Mouse (Mus musculus) left cerebral cortex, postnatal 14 days (tissue): ENCODE data around the gene Chtf18. TPM values are rescaled to one million over a fixed set of nuclear protein-coding genes. Genes with fewer than 3 reads are reported as not detected.
A peak's percentile ranks its signal among the peaks of the same experiment; 100 is the strongest.
"Not testable (repeated sequence)": the region's sequence is repeated elsewhere in the genome, so short reads cannot be mapped to it uniquely, and the experiment has no call there.

Experiments
- DNase-seq, 2 experiments: peaks; one replicate each; pipeline ENCODE4 v3.0.0; 2021 to 2022; ENCODE audit warnings: low spot score in 2 of 2, mixed read lengths in 1 of 2
- intact Hi-C: fragments of 180-260 bp; cut with DNase I; formaldehyde crosslinking; loops from one replicate; pipeline ENCODE4 v1.15.1; 2025
- total RNA-seq, 2 experiments: library from RNA; stranded (reverse); gene quantifications; 2 replicates each; pipeline ENCODE4 v1.2.3; 2021

Gene Chtf18
- total RNA-seq, 2 experiments from 2014 or later, result 1.9 to 4.3 TPM

- intact Hi-C loops, DNase-seq: not testable (repeated sequence)
Observed at GRCm38 (mm10) chr17:25741471-25741870, 14.3 kb upstream of the Chtf18 start.

GRCm38 (mm10) chr17:25738861-25739260 lies 11.6 kb upstream of the Chtf18 start:
- intact Hi-C loops, result no loop called here
- no peak for DNase-seq

DNA sequence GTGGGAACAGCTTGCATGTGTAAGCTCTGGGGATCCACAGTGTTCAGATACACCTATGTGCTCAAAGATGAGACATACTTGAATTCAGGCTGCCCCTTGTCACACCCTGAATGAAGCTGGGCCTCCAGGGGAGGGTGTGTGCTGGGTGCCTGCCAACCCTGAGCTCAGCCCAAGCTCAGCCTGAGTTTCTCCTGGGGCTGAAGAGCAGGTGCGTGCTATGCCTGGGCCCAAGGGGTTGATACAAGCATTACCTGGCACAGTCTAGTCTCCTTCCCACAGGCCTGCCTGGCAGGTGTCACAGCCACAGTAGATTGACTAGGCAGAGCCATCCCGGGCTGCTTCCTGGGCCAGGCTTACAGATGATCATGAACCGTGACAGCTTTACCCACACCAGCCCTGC lies 8.5 kb upstream of the Chtf18 start, which contains the start of gene Mslnl:
Gene Mslnl, plus strand, starts transcription at position 298 of the 400 bp plus-strand sequence.
- intact Hi-C loops, result no loop called here
- DNase-seq, result no peak

DNA sequence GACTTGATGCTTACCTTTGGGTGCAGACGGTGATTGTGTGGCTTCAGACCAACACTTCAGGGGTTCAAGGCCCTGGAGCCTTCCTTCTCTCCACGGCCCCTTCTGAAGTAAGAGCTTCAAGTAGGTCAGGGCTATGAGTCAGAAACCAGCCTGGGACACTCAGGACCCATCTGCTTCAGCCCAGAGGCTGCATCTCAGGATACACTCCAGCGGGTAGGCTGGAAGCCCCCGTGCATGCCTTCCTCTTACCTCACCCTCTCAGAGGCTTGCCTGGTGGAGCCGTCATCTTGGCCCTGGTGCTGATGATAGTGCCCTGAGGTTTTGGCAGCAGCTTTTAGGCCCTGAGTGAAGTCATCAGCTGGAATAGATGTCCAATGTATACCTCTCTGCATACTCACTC lies 8.0 kb upstream of the Chtf18 start:
- intact Hi-C loops, result no loop called here
- DNase-seq, result no peak

DNA sequence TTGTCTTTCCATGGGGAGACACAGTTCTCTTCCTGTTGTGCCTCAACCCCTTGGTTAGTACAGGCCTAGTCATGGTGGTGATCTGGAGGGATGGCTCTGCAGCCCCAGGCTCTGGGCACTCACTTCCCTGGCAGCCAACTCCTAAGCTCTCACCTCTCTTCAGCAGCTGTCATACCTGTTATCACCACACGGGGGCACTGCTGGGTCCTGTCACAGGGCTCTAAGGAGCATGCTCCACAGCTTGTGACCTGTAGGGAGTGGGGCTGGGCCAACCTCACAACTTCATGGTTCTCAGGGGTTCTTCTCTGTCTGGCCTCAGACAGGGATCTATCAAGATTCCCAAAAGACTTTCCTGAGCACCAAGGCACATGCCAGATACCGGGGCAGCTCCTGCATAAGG lies 4.9 kb upstream of the Chtf18 start:
- peak; percentile 88 to 92 for DNase-seq
- intact Hi-C loops, result loop anchor here (2.0 to 5.0 kb wide), 2 partner anchors 40 to 69 kb away; partner anchors contain the start of gene Narfl

DNA sequence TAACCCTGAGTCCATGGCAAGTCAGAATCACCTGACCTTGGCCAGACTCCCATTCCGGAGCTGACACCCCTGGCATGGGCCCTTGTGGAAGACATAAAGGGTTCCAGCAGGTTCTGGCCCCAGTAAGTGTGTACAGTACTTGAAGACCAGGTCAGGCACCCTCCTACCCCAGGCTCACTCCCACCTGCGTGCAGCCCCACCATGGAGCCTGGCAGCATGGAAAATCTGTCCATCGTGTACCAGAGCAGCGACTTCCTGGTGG lies 721 bp upstream of the Chtf18 start:
- intact Hi-C loops, result no loop called here
- DNase-seq, result no peak

GRCm38 (mm10) chr17:25725264-25725663 lies 2.0 kb downstream of the Chtf18 start:
- DNase-seq, result no peak
- intact Hi-C loops, result no loop called here

DNA sequence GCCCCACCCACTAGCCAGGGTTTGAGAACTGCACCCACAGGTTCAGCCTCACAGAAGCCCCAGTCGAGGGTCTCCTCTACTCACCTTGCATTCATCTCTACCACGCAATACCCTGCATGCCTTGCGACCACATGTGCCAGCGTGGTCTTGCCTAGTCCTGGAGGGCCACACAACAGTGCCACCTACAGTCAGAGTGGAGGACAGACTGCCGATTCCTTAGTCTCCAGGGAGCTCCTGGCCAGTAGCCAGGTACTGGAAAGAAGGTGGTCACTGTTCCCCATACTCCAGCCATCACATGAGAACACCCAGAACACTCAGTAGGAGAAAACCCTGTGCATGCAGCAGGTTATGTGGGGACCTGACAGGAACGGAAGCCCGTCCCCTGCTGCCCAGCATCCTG lies 3.3 kb downstream of the Chtf18 start:
- intact Hi-C loops, result no loop called here
- no peak for DNase-seq

DNA sequence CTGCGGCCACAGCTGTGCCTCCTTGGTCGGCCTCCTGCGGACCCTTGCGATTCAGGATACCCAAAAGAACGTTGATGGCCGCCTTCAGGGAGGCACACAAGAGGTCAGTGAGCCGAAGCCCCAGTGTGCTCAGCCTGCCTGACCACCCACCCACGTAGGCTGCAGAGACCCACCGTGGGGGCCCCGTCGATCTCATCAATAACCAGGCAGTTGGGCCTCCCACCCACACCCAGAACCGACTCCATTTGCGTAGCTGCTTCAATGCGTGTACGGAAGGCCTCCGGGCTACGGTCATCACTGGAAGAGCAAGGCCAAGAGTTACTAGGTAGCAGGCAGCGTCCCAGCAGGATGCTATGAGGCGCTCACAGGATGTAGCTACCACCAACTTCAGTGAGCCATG lies 3.7 kb downstream of the Chtf18 start:
- DNase-seq, result no peak
- intact Hi-C loops, result no loop called here

- DNase-seq, result no peak
- intact Hi-C loops, result no loop called here
Observed at GRCm38 (mm10) chr17:25721476-25721875, 5.7 kb downstream of the Chtf18 start.

DNA sequence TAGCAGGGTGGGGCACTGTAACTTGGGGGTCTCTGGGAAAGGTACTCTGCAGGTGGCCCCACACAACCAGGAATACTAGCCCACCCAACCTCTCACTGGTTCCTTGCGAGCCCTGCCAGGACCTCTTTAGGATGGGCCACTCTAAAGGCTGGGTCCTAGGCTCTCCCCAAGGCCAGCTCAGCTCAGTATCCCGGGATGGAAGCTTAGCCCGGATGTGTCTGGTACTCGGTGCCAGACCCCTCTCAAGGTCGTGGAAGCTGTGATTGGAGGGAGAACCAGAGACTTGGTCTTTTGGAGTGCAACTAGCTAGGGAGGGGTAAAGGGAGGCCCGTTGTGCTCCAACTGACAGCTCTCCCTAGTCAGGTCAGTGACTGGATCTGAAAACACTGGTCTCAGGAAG lies 9.5 kb downstream of the Chtf18 start:
- no peak for DNase-seq
- intact Hi-C loops, result no loop called here

GRCm38 (mm10) chr17:25716711-25717637 lies 10.2 kb downstream of the Chtf18 start, which contains the start of gene Gng13:
Gene Gng13, plus strand, starts transcription at chr17:25717171.
- DNase-seq, result peak in 1 of 2 experiments; percentile 34
- intact Hi-C loops, result no loop called here

- no peak for DNase-seq
- intact Hi-C loops, result no loop called here
Observed at GRCm38 (mm10) chr17:25716130-25716529, 11.1 kb downstream of the Chtf18 start.

GRCm38 (mm10) chr17:25715627-25716026 lies 11.6 kb downstream of the Chtf18 start:
- intact Hi-C loops, result no loop called here
- no peak for DNase-seq

GRCm38 (mm10) chr17:25711136-25711535 lies 16.1 kb downstream of the Chtf18 start:
- intact Hi-C loops, result no loop called here
- no peak for DNase-seq

GRCm38 (mm10) chr17:25709994-25710393 lies 17.2 kb downstream of the Chtf18 start:
- intact Hi-C loops, result no loop called here

DNA sequence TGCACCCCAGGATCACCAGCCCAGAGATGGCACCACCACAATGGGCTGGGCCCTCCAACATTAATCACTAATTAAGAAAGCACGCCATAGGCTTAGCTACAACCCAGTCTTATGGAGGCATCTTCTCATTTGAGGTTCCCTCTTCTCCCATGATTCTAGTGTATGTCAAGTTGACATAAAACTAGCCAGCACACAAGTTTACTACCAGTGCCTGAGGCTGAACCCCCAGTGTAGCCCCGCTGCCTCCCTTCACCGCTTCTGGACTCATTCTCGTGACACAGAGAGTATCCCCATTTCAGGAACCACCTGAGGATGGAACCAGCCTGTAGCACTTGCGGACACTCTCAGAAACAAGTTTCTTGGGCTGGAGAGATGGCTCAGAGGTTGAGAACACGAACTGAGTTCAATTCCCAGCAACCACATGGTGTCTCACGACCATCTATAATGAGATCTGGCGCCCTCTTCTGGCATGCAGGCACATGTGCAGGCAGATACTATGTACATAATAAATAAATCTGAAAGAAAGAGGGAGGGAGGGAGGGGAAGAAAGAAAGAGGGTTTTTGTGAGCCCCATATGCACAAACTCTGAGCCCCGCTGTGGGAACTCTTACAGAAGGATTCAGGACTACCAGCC lies 26.2 kb downstream of the Chtf18 start:
- DNase-seq, result no peak
- intact Hi-C loops, result loop anchor here (5.0 kb wide), 1 partner anchor 304 kb away; no protein-coding TSS in a partner anchor

More at GRCm38 (mm10) chr17:25709994-25710393, 17.2 kb downstream of the Chtf18 start:
- DNase-seq, result no peak

GRCm38 (mm10) chr17:25698446-25698845 lies 28.8 kb downstream of the Chtf18 start:
- intact Hi-C loops, result loop anchor here (2.0 kb wide), 3 partner anchors 130 to 222 kb away; no protein-coding TSS in a partner anchor
- peak; percentile 75 to 90 for DNase-seq

GRCm38 (mm10) chr17:25696263-25696662 lies 31.0 kb downstream of the Chtf18 start:
- DNase-seq, result no peak
- intact Hi-C loops, result no loop called here

DNA sequence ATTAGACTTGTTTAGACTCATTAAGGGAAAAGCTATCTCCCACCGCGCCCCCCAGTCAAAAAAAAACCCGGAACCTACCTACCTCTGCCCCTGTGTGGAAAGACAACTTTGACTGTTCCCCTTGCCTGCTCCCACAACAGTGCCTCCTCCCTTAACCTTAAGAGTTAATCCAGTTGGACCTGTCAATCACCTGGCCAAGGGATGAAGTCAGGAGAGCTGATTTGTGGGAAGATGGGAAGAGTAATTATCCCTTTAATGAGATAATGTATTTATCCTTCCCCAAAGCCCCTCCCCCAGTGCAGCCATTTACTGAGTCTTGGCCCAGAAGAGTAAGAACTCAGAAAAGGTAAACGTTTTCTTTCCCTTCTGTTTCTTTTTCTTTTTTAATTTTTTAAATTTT lies 38.3 kb downstream of the Chtf18 start:
- intact Hi-C loops, result no loop called here

GRCm38 (mm10) chr17:25686323-25686722 lies 40.9 kb downstream of the Chtf18 start:
- intact Hi-C loops, result no loop called here

More for the DNA sequence above, 38.3 kb downstream of the Chtf18 start:
- no peak for DNase-seq

More at GRCm38 (mm10) chr17:25686323-25686722, 40.9 kb downstream of the Chtf18 start:
- no peak for DNase-seq
